Mouse (Mus musculus) midbrain, embryonic 14.5 days (tissue): ENCODE results near the gene Cmtm2b. TPM values are rescaled to one million over a fixed set of nuclear protein-coding genes. Genes with fewer than 3 reads are reported as not detected.

ENCODE experiments used
- ATAC-seq: fragments of 200-750 bp; cut with Nextera tagmentation; 2 replicates; pipeline ENCODE4 v1.8.0; 2017; ENCODE audit warnings: moderate number of reproducible peaks, moderate library complexity; ENCODE audit not compliant: low FRiP score, low TSS enrichment
- DNase-seq: peaks from one replicate; pipeline ENCODE4 v3.0.0-alpha.2; 2015
- H3K27ac ChIP-seq: fragments of 300-500 bp; sonication (generic); replicated peaks from 2 replicates; pipeline ENCODE4 v1.5.1; 2014; ENCODE audit warnings: mild to moderate bottlenecking, low read depth, low read length, moderate library complexity
- H3K27me3 ChIP-seq: fragments of 300-500 bp; sonication (generic); 2 replicates; pipeline ENCODE4 v1.6.1; 2014; ENCODE audit warnings: low read length, control low read depth, mixed read lengths; ENCODE audit not compliant: control insufficient read depth, insufficient read depth
- H3K36me3 ChIP-seq: fragments of 300-500 bp; sonication (generic); 2 replicates; pipeline ENCODE4 v1.6.1; 2014; ENCODE audit warnings: low read length, control low read depth; ENCODE audit not compliant: control insufficient read depth, insufficient read depth
- H3K4me1 ChIP-seq: fragments of 300-500 bp; sonication (generic); 2 replicates; pipeline ENCODE4 v1.6.1; 2014; ENCODE audit warnings: mild to moderate bottlenecking, antibody characterized with exemption, low read length, control low read depth; ENCODE audit not compliant: control insufficient read depth, insufficient read depth
- H3K4me2 ChIP-seq: fragments of 300-500 bp; sonication (generic); 2 replicates; pipeline ENCODE4 v1.6.1; 2014; ENCODE audit warnings: mild to moderate bottlenecking, low read length, moderate library complexity
- H3K4me3 ChIP-seq: fragments of 300-500 bp; sonication (generic); replicated peaks from 2 replicates; pipeline ENCODE4 v1.5.1; 2014; ENCODE audit warnings: low read depth, low read length
- H3K9ac ChIP-seq: fragments of 300-500 bp; sonication (generic); replicated peaks from 2 replicates; pipeline ENCODE4 v1.6.1; 2014; ENCODE audit warnings: mild to moderate bottlenecking, low read length, moderate library complexity
- H3K9me3 ChIP-seq: fragments of 300-500 bp; sonication (generic); 2 replicates; pipeline ENCODE4 v1.6.1; 2016; ENCODE audit warnings: low read length, control low read depth, mixed read lengths; ENCODE audit not compliant: control insufficient read depth
- WGBS: fragments of 180-500 bp; shearing (Covaris S2); extraction: QIAGEN DNeasy Blood & Tissue Kit; methylation state at CpG from one replicate; pipeline ENCODE4 v1.1.7; 2014; 5-methylcytosine and 5-hydroxymethylcytosine counted together
- polyA plus RNA-seq: library from polyadenylated mRNA; unstranded; fragments of >200 nt; fragmentation: Nextera tagmentation; extraction: Ambion mirVana; gene quantifications from 2 replicates; pipeline ENCODE4 v1.2.1, GENCODE M21; 2014

Gene Cmtm2b
- polyA plus RNA-seq, 1 experiment from 2014 or later, result not detected

DNA sequence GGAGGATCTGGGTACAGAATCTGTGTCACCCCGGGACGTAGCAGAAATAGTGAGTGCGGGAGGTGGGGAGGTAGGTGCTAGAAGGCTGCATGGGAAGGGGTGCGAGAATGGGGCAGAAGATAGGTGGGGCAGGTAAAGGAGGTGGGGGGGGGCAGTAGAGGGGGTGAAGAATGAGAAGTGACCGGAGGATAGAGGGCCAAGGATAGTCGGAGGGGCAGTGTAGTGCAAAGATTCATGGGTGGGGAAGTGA lies 17.9 kb downstream of the Cmtm2b start:
- no peak overlapping the region for H3K27ac ChIP-seq
- peak overlapping the region; percentile 60 for H3K9ac ChIP-seq
- H3K27me3 ChIP-seq, result no peaks in the 10 kb centered on the region
- ATAC-seq (no peak; the same call in none of the 2 replicates), DNase-seq (no peak)
- H3K4me1 ChIP-seq, result 0 out of 2 replicates have a peak, but pooled peaks cover 7% of the 10 kb centered on the region
- WGBS, result 1% methylated on average over 6 of the region's 6 CpGs
- peak overlapping the region; percentile 88 for H3K4me2 ChIP-seq
- H3K9me3 ChIP-seq, result no peaks in the 10 kb centered on the region
- H3K36me3 ChIP-seq, result no peaks in the 10 kb centered on the region
- peak overlapping the region; percentile 50 for H3K4me3 ChIP-seq

- WGBS, result under 1% methylated on average over 53 of the region's 54 CpGs
These were observed 18.4 kb downstream of the Cmtm2b start for GRCm38 (mm10) chr8:104340233-104341105.

GRCm38 (mm10) chr8:104341106-104341561 lies 19.1 kb downstream of the Cmtm2b start:
- Histone ChIP-seq H3K9ac (peak overlapping the region; percentile 60), H3K4me2 (peak overlapping the region; percentile 88), H3K27ac (0 out of 2 replicates have a peak overlapping the region, but pooled peaks have one; percentile 45), H3K9me3 (no peaks in the 10 kb centered on the region), H3K27me3 (no peaks in the 10 kb centered on the region), H3K4me1 (0 out of 2 replicates have a peak, but pooled peaks cover 7% of the 10 kb centered on the region), H3K36me3 (no peaks in the 10 kb centered on the region), H3K4me3 (peak overlapping the region; percentile 50)
- under 1% methylated on average over 24 of the region's 24 CpGs for WGBS
- DNase-seq (peak; percentile 73), ATAC-seq (peak; percentile 56)

More at GRCm38 (mm10) chr8:104340233-104341105, 18.4 kb downstream of the Cmtm2b start:
- peak; percentile 81 for DNase-seq
- H3K27me3 ChIP-seq, result no peaks in the 10 kb centered on the region
- peak; percentile 69 for ATAC-seq
- peak overlapping the region; percentile 60 for H3K9ac ChIP-seq
- H3K4me2 ChIP-seq, result peak overlapping the region; percentile 88
- 0 out of 2 replicates have a peak overlapping the region, but pooled peaks have one; percentile 45 for H3K27ac ChIP-seq
- H3K9me3 ChIP-seq, result no peaks in the 10 kb centered on the region
- no peaks in the 10 kb centered on the region for H3K36me3 ChIP-seq
- 0 out of 2 replicates have a peak, but pooled peaks cover 7% of the 10 kb centered on the region for H3K4me1 ChIP-seq
- peak overlapping the region; percentile 50 for H3K4me3 ChIP-seq

- Histone ChIP-seq H3K9me3 (no peaks in the 10 kb centered on the region), H3K4me1 (0 out of 2 replicates have a peak, but pooled peaks cover 7% of the 10 kb centered on the region), H3K9ac (no peak overlapping the region), H3K4me3 (peak overlapping the region; percentile 50; the same call in 1 of the 2 replicates), H3K4me2 (peak overlapping the region; percentile 88), H3K36me3 (no peaks in the 10 kb centered on the region), H3K27me3 (no peaks in the 10 kb centered on the region), H3K27ac (no peak overlapping the region)
- no peak for DNase-seq
- no peak for ATAC-seq
- 43% methylated on average over 6 of the region's 6 CpGs for WGBS
These were observed 19.6 kb downstream of the Cmtm2b start for GRCm38 (mm10) chr8:104341678-104342077.

GRCm38 (mm10) chr8:104342426-104342825 lies 20.4 kb downstream of the Cmtm2b start:
- Histone ChIP-seq H3K4me1 (0 out of 2 replicates have a peak, but pooled peaks cover 7% of the 10 kb centered on the region), H3K4me3 (no peak overlapping the region), H3K9ac (no peak overlapping the region), H3K27ac (no peak overlapping the region), H3K4me2 (no peak overlapping the region), H3K9me3 (no peaks in the 10 kb centered on the region), H3K36me3 (no peaks in the 10 kb centered on the region), H3K27me3 (no peaks in the 10 kb centered on the region)
- 88% methylated on average over 5 of the region's 5 CpGs for WGBS
- DNase-seq (no peak), ATAC-seq (no peak)

DNA sequence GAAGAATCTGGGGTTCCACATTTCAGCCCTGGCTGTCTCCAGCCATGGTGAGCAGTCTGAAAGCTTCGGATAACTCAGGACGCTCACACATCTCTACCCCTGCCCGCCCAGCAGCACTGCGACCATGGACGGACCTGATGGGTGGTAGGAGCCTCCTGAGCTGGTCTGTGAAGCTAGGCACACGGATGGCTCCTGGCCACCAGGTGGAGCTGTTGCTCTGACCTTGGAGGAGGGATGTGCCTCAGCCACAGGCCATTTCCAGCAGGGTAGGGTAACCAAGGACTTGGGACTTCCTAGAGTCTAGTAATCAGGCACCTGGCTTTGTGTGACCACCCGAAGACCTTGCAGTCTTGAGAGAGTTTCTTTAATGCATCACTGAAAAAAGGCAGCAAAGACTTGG lies 21.9 kb downstream of the Cmtm2b start:
- peak; percentile 93 for DNase-seq
- no peak overlapping the region for H3K9ac ChIP-seq
- no peak overlapping the region for H3K4me3 ChIP-seq
- peak; percentile 54; the same call in 1 of the 2 replicates for ATAC-seq
- H3K27ac ChIP-seq, result no peak overlapping the region
- H3K9me3 ChIP-seq, result no peaks in the 10 kb centered on the region
- H3K4me1 ChIP-seq, result 0 out of 2 replicates have a peak, but pooled peaks cover 7% of the 10 kb centered on the region
- H3K27me3 ChIP-seq, result no peaks in the 10 kb centered on the region
- no peak overlapping the region for H3K4me2 ChIP-seq
- H3K36me3 ChIP-seq, result no peaks in the 10 kb centered on the region
- 14% methylated on average over 7 of the region's 7 CpGs for WGBS

DNA sequence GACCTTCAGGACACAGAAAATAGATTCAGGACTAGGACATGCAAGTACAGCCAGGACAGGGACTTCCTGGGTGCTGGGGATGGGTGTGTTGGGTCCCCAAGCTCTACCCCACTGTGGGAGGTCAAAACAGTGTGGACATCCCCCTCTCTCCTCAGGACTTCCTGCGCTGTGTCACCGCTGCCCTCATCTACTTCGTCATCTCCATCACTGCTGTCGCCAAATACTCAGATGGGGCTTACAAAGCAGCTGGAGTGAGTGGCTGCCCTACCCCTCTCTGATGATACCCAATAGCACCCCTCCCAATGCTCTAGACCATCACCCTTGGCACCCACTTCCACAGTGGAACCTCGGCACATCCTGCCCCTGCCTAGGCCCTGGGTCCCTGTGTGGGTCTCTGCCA lies 22.6 kb downstream of the Cmtm2b start:
- H3K4me2 ChIP-seq, result no peak overlapping the region
- 92% methylated on average over 5 of the region's 5 CpGs for WGBS
- H3K27ac ChIP-seq, result no peak overlapping the region
- no peaks in the 10 kb centered on the region for H3K27me3 ChIP-seq
- no peaks in the 10 kb centered on the region for H3K36me3 ChIP-seq
- H3K4me3 ChIP-seq, result no peak overlapping the region
- no peak for ATAC-seq
- H3K9ac ChIP-seq, result no peak overlapping the region
- no peaks in the 10 kb centered on the region for H3K9me3 ChIP-seq
- no peak for DNase-seq
- H3K4me1 ChIP-seq, result 0 out of 2 replicates have a peak, but pooled peaks cover 7% of the 10 kb centered on the region

GRCm38 (mm10) chr8:104346706-104347105 lies 24.7 kb downstream of the Cmtm2b start:
- no peak for ATAC-seq
- no peak overlapping the region for H3K4me3 ChIP-seq
- DNase-seq, result no peak
- H3K4me1 ChIP-seq, result no peaks in the 10 kb centered on the region
- no peak overlapping the region for H3K9ac ChIP-seq
- no peaks in the 10 kb centered on the region for H3K27me3 ChIP-seq
- H3K27ac ChIP-seq, result no peak overlapping the region
- H3K9me3 ChIP-seq, result no peaks in the 10 kb centered on the region
- H3K36me3 ChIP-seq, result no peaks in the 10 kb centered on the region
- no peak overlapping the region for H3K4me2 ChIP-seq
- WGBS, result 53% methylated on average over 12 of the region's 12 CpGs
